Mouse (Mus musculus): ENCODE results near the gene Gipc2. TPM values are rescaled to one million over a fixed set of nuclear protein-coding genes. Genes with fewer than 3 reads are reported as not detected.

Gipc2 gene
- polyA plus RNA-seq, 1 experiment, result 9.7 TPM

GRCm38 (mm10) chr3:152189306-152189705 lies 23.3 kb upstream of the Gipc2 start:
- 53% methylated on average over 4 of the region's 4 CpGs for WGBS
- peaks cover 3% of the 10 kb centered on the region; the same call in 1 of the 2 replicates for H3K4me1 ChIP-seq (ENCODE audit: control insufficient read depth, insufficient read depth, low read length)
- no peak for TF ChIP-seq CTCF (IDR thresholded peaks at IDR 0.05; ENCODE audit: borderline replicate concordance, insufficient read depth, low read depth, low read length)
- no peak for TF ChIP-seq POLR2A (IDR thresholded peaks at IDR 0.05; ENCODE audit: borderline replicate concordance, insufficient read depth, low read length)
- no peak overlapping the region for H3K27ac ChIP-seq (ENCODE audit: insufficient read depth, low read length)
- no peak for DNase-seq
- no peaks in the 10 kb centered on the region for H3K27me3 ChIP-seq (ENCODE audit: control insufficient read depth, insufficient read depth, low read length)
- H3K4me3 ChIP-seq (replicated peaks; ENCODE audit: insufficient read depth, low read depth, low read length), result no peak overlapping the region

GRCm38 (mm10) chr3:152186106-152186505 lies 20.1 kb upstream of the Gipc2 start:
- Histone ChIP-seq H3K27me3 (ENCODE audit: control insufficient read depth, insufficient read depth, low read length) (no peaks in the 10 kb centered on the region), H3K4me1 (ENCODE audit: control insufficient read depth, insufficient read depth, low read length) (peaks cover 3% of the 10 kb centered on the region; the same call in 1 of the 2 replicates), H3K27ac (ENCODE audit: insufficient read depth, low read length) (no peak overlapping the region), H3K4me3 (replicated peaks; ENCODE audit: insufficient read depth, low read depth, low read length) (no peak overlapping the region)
- WGBS, result 88% methylated on average over 6 of the region's 6 CpGs
- TF ChIP-seq CTCF (IDR thresholded peaks at IDR 0.05; ENCODE audit: borderline replicate concordance, insufficient read depth, low read depth, low read length) (no peak), POLR2A (IDR thresholded peaks at IDR 0.05; ENCODE audit: borderline replicate concordance, insufficient read depth, low read length) (no peak)
- DNase-seq, result no peak

DNA sequence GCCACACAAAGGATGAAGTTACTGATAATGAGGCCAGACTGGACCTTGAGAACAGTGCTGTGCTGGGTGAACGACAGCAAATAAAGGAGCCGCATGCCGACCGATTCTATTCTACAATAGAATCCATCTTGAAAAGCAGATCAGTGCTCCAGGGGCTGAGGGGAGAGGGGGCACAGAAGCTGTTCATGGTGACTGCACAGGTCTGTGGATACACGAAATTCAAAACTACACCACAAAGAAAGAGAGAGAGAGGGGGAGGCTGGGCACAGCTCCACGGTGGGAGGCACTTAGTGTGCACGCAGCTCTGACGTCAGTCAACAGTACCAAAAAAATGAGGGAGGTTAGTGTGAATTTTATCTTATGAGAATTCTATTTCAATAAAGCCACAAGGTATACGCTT lies 17.5 kb upstream of the Gipc2 start:
- no peak for DNase-seq
- Histone ChIP-seq H3K4me3 (replicated peaks; ENCODE audit: insufficient read depth, low read depth, low read length) (no peak overlapping the region), H3K27ac (ENCODE audit: insufficient read depth, low read length) (no peak overlapping the region), H3K27me3 (ENCODE audit: control insufficient read depth, insufficient read depth, low read length) (no peaks in the 10 kb centered on the region), H3K4me1 (ENCODE audit: control insufficient read depth, insufficient read depth, low read length) (peaks cover under 1% of the 10 kb centered on the region; the same call in 1 of the 2 replicates)
- TF ChIP-seq POLR2A (IDR thresholded peaks at IDR 0.05; ENCODE audit: borderline replicate concordance, insufficient read depth, low read length) (no peak), CTCF (IDR thresholded peaks at IDR 0.05; ENCODE audit: borderline replicate concordance, insufficient read depth, low read depth, low read length) (no peak)
- WGBS, result 53% methylated on average over 9 of the region's 9 CpGs

DNA sequence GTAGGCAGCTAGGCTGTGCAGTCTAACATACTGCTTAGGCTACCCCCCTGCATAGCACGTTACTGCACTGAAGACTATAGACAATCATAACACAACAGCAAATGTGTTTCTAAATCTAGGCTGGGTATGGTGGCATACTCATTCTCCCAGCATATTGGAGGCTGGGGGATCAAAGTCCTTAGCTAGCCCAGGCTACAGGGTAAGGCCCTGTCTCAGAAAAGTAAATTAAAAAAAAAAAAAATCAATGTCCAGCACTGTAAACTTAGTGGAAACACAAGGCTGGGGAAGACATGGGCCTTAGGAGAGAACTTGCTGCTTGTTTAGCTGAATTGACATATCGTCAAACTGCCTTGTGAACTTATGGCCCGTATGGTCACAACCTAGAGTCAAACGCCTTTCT lies 14.6 kb upstream of the Gipc2 start:
- DNase-seq, result no peak
- no peaks in the 10 kb centered on the region for H3K27me3 ChIP-seq (ENCODE audit: control insufficient read depth, insufficient read depth, low read length)
- no peak overlapping the region for H3K27ac ChIP-seq (ENCODE audit: insufficient read depth, low read length)
- TF ChIP-seq POLR2A (IDR thresholded peaks at IDR 0.05; ENCODE audit: borderline replicate concordance, insufficient read depth, low read length) (no peak), CTCF (IDR thresholded peaks at IDR 0.05; ENCODE audit: borderline replicate concordance, insufficient read depth, low read depth, low read length) (no peak)
- H3K4me3 ChIP-seq (replicated peaks; ENCODE audit: insufficient read depth, low read depth, low read length), result no peak overlapping the region
- 95% methylated on average over 4 of the region's 4 CpGs for WGBS
- no peaks in the 10 kb centered on the region for H3K4me1 ChIP-seq (ENCODE audit: control insufficient read depth, insufficient read depth, low read length)

DNA sequence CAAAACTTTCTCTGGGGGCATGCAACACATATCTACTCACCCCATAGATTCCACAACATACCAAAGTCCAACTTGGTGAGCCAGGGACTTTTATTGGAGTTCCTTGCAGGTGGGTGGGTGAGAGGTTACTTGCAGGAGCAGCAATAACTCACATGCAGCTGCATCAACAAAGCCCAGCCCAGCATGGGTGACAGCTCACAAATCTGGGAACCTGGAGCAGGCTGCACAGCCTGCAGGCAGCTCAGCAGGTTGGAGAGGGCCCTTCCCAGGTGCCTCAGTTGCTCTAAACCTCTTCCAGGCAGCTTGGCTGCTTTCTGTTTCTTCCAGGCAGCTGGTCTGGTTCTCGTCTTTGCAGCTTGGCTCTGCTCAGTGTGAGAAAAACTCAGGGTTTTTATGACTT lies 13.3 kb upstream of the Gipc2 start:
- TF ChIP-seq POLR2A (IDR thresholded peaks at IDR 0.05; ENCODE audit: borderline replicate concordance, insufficient read depth, low read length) (no peak), CTCF (IDR thresholded peaks at IDR 0.05; ENCODE audit: borderline replicate concordance, insufficient read depth, low read depth, low read length) (no peak)
- H3K4me1 ChIP-seq (ENCODE audit: control insufficient read depth, insufficient read depth, low read length), result no peaks in the 10 kb centered on the region
- H3K27me3 ChIP-seq (ENCODE audit: control insufficient read depth, insufficient read depth, low read length), result no peaks in the 10 kb centered on the region
- 41% methylated on average over 1 of the region's 1 CpGs for WGBS
- H3K27ac ChIP-seq (ENCODE audit: insufficient read depth, low read length), result no peak overlapping the region
- no peak for DNase-seq
- H3K4me3 ChIP-seq (replicated peaks; ENCODE audit: insufficient read depth, low read depth, low read length), result no peak overlapping the region

GRCm38 (mm10) chr3:152178816-152179215 lies 12.8 kb upstream of the Gipc2 start:
- no peak for DNase-seq
- Histone ChIP-seq H3K27me3 (ENCODE audit: control insufficient read depth, insufficient read depth, low read length) (no peaks in the 10 kb centered on the region), H3K27ac (ENCODE audit: insufficient read depth, low read length) (no peak overlapping the region), H3K4me1 (ENCODE audit: control insufficient read depth, insufficient read depth, low read length) (no peaks in the 10 kb centered on the region), H3K4me3 (replicated peaks; ENCODE audit: insufficient read depth, low read depth, low read length) (no peak overlapping the region)
- WGBS, result 88% methylated on average over 4 of the region's 4 CpGs
- no peak for TF ChIP-seq CTCF (IDR thresholded peaks at IDR 0.05; ENCODE audit: borderline replicate concordance, insufficient read depth, low read depth, low read length)
- TF ChIP-seq POLR2A (IDR thresholded peaks at IDR 0.05; ENCODE audit: borderline replicate concordance, insufficient read depth, low read length), result no peak

GRCm38 (mm10) chr3:152172322-152172935 lies 6.4 kb upstream of the Gipc2 start:
- Histone ChIP-seq H3K27me3 (ENCODE audit: control insufficient read depth, insufficient read depth, low read length) (no peaks in the 10 kb centered on the region), H3K4me3 (replicated peaks; ENCODE audit: insufficient read depth, low read depth, low read length) (no peak overlapping the region), H3K27ac (ENCODE audit: insufficient read depth, low read length) (no peak overlapping the region), H3K4me1 (ENCODE audit: control insufficient read depth, insufficient read depth, low read length) (no peaks in the 10 kb centered on the region)
- no peak for TF ChIP-seq CTCF (IDR thresholded peaks at IDR 0.05; ENCODE audit: borderline replicate concordance, insufficient read depth, low read depth, low read length)
- TF ChIP-seq POLR2A (IDR thresholded peaks at IDR 0.05; ENCODE audit: borderline replicate concordance, insufficient read depth, low read length), result no peak
- 85% methylated on average over 7 of the region's 7 CpGs for WGBS
- DNase-seq, result no peak

DNA sequence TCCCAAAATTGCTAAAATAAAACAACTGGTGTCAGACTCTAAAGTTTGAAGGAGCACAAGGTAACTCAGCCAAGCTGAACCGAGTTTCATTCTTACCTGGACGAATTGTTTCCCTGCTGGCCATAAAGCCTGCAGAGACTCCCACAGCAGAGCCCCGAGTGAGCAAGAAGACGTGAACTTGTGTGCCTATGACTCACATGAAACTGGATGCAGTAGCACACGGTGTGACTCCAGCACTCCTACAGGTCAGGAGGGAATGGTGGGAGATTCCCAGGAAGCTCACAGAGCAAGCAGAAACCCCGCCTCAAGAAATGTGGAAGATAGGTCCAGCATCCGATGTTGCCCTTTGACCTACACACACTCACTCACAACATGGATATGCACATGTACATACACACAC lies 5.8 kb upstream of the Gipc2 start:
- WGBS, result 69% methylated on average over 7 of the region's 7 CpGs
- no peaks in the 10 kb centered on the region for H3K4me1 ChIP-seq (ENCODE audit: control insufficient read depth, insufficient read depth, low read length)
- no peak overlapping the region for H3K27ac ChIP-seq (ENCODE audit: insufficient read depth, low read length)
- no peaks in the 10 kb centered on the region for H3K27me3 ChIP-seq (ENCODE audit: control insufficient read depth, insufficient read depth, low read length)
- no peak for DNase-seq
- no peak overlapping the region for H3K4me3 ChIP-seq (replicated peaks; ENCODE audit: insufficient read depth, low read depth, low read length)
- TF ChIP-seq CTCF (IDR thresholded peaks at IDR 0.05; ENCODE audit: borderline replicate concordance, insufficient read depth, low read depth, low read length), result no peak
- no peak for TF ChIP-seq POLR2A (IDR thresholded peaks at IDR 0.05; ENCODE audit: borderline replicate concordance, insufficient read depth, low read length)

All from cerebellum, adult 2 months (tissue).